Mouse (Mus musculus) liver, embryonic 14.5 days (tissue): ENCODE measurements around the gene Rad23a. TPM values are rescaled to one million over a fixed set of nuclear protein-coding genes. Genes with fewer than 3 reads are reported as not detected.
A peak's percentile ranks its signal among the peaks of the same experiment; 100 is the strongest.

Experiments used
- ATAC-seq: fragments of 200-750 bp; cut with Nextera tagmentation; 2 replicates; pipeline ENCODE4 v1.8.0; 2017; ENCODE audit warnings: moderate number of reproducible peaks, mild to moderate bottlenecking, moderate library complexity; ENCODE audit not compliant: insufficient read depth
- DNase-seq, 3 experiments: peaks; one replicate each; pipeline ENCODE4 v3.0.0-alpha.2; 2012 to 2013; ENCODE audit warnings: low read depth in 3 of 3, low spot score in 3 of 3
- H3K27ac ChIP-seq: fragments of 300-500 bp; sonication (generic); 2 replicates; pipeline ENCODE4 v1.5.1; 2014; ENCODE audit warnings: moderate library complexity, mild to moderate bottlenecking, control low read depth, inconsistent platforms
- H3K27me3 ChIP-seq: fragments of 300-500 bp; sonication (generic); 2 replicates; pipeline ENCODE4 v1.6.1; 2014; ENCODE audit warnings: mild to moderate bottlenecking, low read length, moderate library complexity; ENCODE audit not compliant: control insufficient read depth, insufficient read depth
- H3K36me3 ChIP-seq: fragments of 300-500 bp; sonication (generic); replicated peaks from 2 replicates; pipeline ENCODE4 v1.6.1; 2014; ENCODE audit warnings: low read depth; ENCODE audit not compliant: control insufficient read depth, insufficient read depth
- H3K4me1 ChIP-seq, 2 experiments: fragments of 200-500 bp in 1 of 2; fragments of 300-500 bp in 1 of 2; sonication (generic) in 1 of 2; replicated peaks; 2 replicates each; pipeline ENCODE4 v1.6.1; 2012 to 2014; ENCODE audit warnings: antibody characterized with exemption in 1 of 2, inconsistent platforms in 1 of 2, low read length in 1 of 2; ENCODE audit not compliant: control insufficient read depth in 2 of 2, insufficient read depth in 2 of 2
- H3K4me2 ChIP-seq: fragments of 300-500 bp; sonication (generic); 2 replicates; pipeline ENCODE4 v1.6.1; 2014; ENCODE audit warnings: low read depth, mild to moderate bottlenecking, control low read depth, moderate library complexity
- H3K4me3 ChIP-seq, 2 experiments: fragments of 200-500 bp in 1 of 2; fragments of 300-500 bp in 1 of 2; sonication (generic) in 1 of 2; 2 replicates each; pipeline ENCODE4 v1.5.1; 2012 to 2014; ENCODE audit warnings: low read depth in 2 of 2, low read length in 2 of 2, mild to moderate bottlenecking in 2 of 2, control low read depth in 1 of 2, inconsistent platforms in 1 of 2, moderate library complexity in 1 of 2; ENCODE audit not compliant: insufficient read depth in 1 of 2
- H3K9ac ChIP-seq: fragments of 300-500 bp; sonication (generic); replicated peaks from 2 replicates; pipeline ENCODE4 v1.6.1; 2014; ENCODE audit warnings: mild to moderate bottlenecking, control low read depth, moderate library complexity
- H3K9me3 ChIP-seq: fragments of 300-500 bp; sonication (generic); 2 replicates; pipeline ENCODE4 v1.6.1; 2016; ENCODE audit warnings: low read length, mixed read lengths; ENCODE audit not compliant: control insufficient read depth
- CTCF ChIP-seq: IDR thresholded peaks from 2 replicates; pipeline ENCODE4 v1.5.1; 2016; ENCODE audit warnings: antibody characterized with exemption, low read depth, control low read depth
- EP300 ChIP-seq: IDR thresholded peaks from 2 replicates; pipeline ENCODE4 v1.6.1; 2016; ENCODE audit warnings: antibody characterized with exemption, low read depth
- WGBS: fragments of 180-500 bp; shearing (Covaris S2); extraction: QIAGEN DNeasy Blood & Tissue Kit; methylation state at CpG from one replicate; pipeline ENCODE4 v1.1.7; 2014; ENCODE audit not compliant: insufficient replicate concordance; 5-methylcytosine and 5-hydroxymethylcytosine counted together
- polyA plus RNA-seq, 2 experiments: library from polyadenylated mRNA; depleted of rRNA in 1 of 2; stranded (reverse) in 1 of 2; unstranded in 1 of 2; fragments of >200 nt; fragmentation: Nextera tagmentation in 1 of 2; extraction: Ambion mirVana in 1 of 2; gene quantifications; 2 replicates each; pipeline versions ENCODE4 v1.2.1 to v1.2.3; 2012 to 2014

Gene Rad23a
- polyA plus RNA-seq, 2 experiments: 139 to 258 TPM

- H3K4me1 ChIP-seq: peaks cover 13 to 18% of the 10 kb centered on the region in 2 experiments
These were observed 17.7 kb downstream of the Rad23a start, which contains the start of gene Dand5 for GRCm38 (mm10) chr8:84822723-84823122. TSS of gene Dand5 (minus strand) at chr8:84822823.

GRCm38 (mm10) chr8:84816117-84816516, 24.3 kb downstream of the Rad23a start:
- Histone ChIP-seq H3K4me2 (no peak overlapping the region), H3K9ac (no peak overlapping the region), H3K27me3 (peaks cover 12% of the 10 kb centered on the region), H3K36me3 (no peaks in the 10 kb centered on the region), H3K4me1 (peaks cover 2 to 5% of the 10 kb centered on the region in 2 experiments; a peak in 2 of 4 replicates), H3K4me3 (no peak overlapping the region), H3K27ac (no peak overlapping the region), H3K9me3 (no peaks in the 10 kb centered on the region)
- TF ChIP-seq EP300 (no peak), CTCF (no peak)
- 75% methylated on average over 17 of the region's 17 CpGs for WGBS
- DNase-seq (no peak), ATAC-seq (no peak)

More at GRCm38 (mm10) chr8:84822723-84823122, 17.7 kb downstream of the Rad23a start, which contains the start of gene Dand5:
- Histone ChIP-seq H3K27ac (no peak within 1 kb of the TSS), H3K27me3 (no peaks in the 10 kb centered on the region), H3K9me3 (no peaks in the 10 kb centered on the region), H3K4me2 (no peak within 1 kb of the TSS), H3K9ac (no peak within 1 kb of the TSS), H3K4me3 (no peak within 1 kb of the TSS), H3K36me3 (no peaks in the 10 kb centered on the region)
- 63% methylated on average over 3 of the region's 3 CpGs for WGBS
- ATAC-seq (no peak), DNase-seq (no peak)
- TF ChIP-seq CTCF (no peak), EP300 (no peak)

GRCm38 (mm10) chr8:84815547-84815946, 24.9 kb downstream of the Rad23a start:
- ATAC-seq (peak; percentile 67), DNase-seq (peak; percentile 75 to 78 (median 77))
- H3K36me3 ChIP-seq: no peaks in the 10 kb centered on the region
- no peak overlapping the region for H3K4me2 ChIP-seq
- no peak overlapping the region for H3K27ac ChIP-seq
- TF ChIP-seq CTCF (peak; percentile 99), EP300 (no peak)
- no peaks in the 10 kb centered on the region for H3K9me3 ChIP-seq
- peaks cover 2 to 9% of the 10 kb centered on the region in 2 experiments; a peak in 3 of 4 replicates for H3K4me1 ChIP-seq
- H3K27me3 ChIP-seq: peaks cover 14% of the 10 kb centered on the region
- no peak overlapping the region for H3K4me3 ChIP-seq
- WGBS: 5% methylated on average over 9 of the region's 9 CpGs
- no peak overlapping the region for H3K9ac ChIP-seq

DNA sequence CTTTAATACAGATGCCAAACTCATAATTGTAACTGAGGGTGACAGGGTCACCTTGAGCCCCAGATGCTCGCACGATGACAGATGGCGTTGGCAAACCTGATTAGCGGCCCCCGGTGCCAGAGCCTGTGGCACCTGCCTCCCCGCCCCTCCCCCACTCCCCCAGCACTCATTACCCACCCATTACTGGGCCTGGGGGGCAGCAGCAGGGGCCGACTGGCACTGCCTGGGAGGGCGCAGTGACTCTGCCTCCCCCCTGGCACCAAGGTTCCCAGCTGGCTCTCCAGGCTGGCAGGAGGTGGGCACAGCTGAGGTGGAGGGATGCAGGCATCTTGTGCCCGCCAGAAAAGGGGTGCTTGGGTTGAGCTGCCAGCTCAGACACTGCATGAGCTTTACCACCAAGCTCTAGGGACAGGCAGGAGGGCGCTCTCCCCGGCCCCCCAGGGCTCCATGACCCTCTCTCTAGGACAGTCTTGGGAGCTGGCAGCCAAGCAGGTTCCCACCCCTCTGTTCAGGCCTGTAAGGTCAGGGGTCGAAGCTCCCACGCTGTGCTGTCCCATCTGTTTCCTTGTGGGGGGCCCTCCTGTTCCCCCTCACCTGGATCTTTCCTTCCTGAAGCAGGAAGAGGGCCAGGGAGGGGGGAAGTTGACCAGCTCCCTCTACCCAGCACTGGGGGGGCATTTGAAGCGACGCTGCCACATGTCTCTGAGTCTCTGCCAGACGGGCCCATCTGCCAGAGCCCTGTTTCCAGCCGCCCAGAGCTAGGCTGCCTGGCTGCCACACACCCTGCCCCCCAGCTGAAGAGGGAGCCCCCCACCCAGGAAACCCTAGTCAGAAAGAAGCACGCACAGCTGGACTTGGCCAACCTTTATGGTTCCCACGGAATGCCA, 25.7 kb downstream of the Rad23a start:
- Histone ChIP-seq H3K9me3 (no peaks in the 10 kb centered on the region), H3K4me2 (no peak overlapping the region), H3K4me1 (peaks cover 5 to 10% of the 10 kb centered on the region in 2 experiments), H3K27me3 (peaks cover 14% of the 10 kb centered on the region), H3K9ac (no peak overlapping the region), H3K27ac (no peak overlapping the region), H3K36me3 (no peaks in the 10 kb centered on the region), H3K4me3 (no peak overlapping the region)
- DNase-seq (no peak), ATAC-seq (no peak)
- WGBS: 42% methylated on average over 19 of the region's 19 CpGs
- TF ChIP-seq CTCF (no peak), EP300 (no peak)

GRCm38 (mm10) chr8:84814240-84814554, 26.3 kb downstream of the Rad23a start:
- WGBS: 88% methylated on average over 11 of the region's 11 CpGs
- no peaks in the 10 kb centered on the region for H3K9me3 ChIP-seq
- no peak for TF ChIP-seq EP300
- no peak for TF ChIP-seq CTCF
- no peak for DNase-seq
- H3K9ac ChIP-seq: no peak overlapping the region
- H3K27me3 ChIP-seq: peaks cover 14% of the 10 kb centered on the region
- no peak overlapping the region for H3K4me3 ChIP-seq
- no peak overlapping the region for H3K27ac ChIP-seq
- H3K36me3 ChIP-seq: no peaks in the 10 kb centered on the region
- no peak overlapping the region for H3K4me2 ChIP-seq
- no peak for ATAC-seq
- H3K4me1 ChIP-seq: peaks cover 6 to 10% of the 10 kb centered on the region in 2 experiments
